Mouse (Mus musculus) lung, postnatal 14 days (tissue): Measurements from ENCODE around the gene Otud7a.
A peak's percentile ranks its signal among the peaks of the same experiment; 100 is the strongest.

Experiments
- DNase-seq: peaks from one replicate; pipeline ENCODE4 v3.0.0; 2021

The Otud7a gene

DNA sequence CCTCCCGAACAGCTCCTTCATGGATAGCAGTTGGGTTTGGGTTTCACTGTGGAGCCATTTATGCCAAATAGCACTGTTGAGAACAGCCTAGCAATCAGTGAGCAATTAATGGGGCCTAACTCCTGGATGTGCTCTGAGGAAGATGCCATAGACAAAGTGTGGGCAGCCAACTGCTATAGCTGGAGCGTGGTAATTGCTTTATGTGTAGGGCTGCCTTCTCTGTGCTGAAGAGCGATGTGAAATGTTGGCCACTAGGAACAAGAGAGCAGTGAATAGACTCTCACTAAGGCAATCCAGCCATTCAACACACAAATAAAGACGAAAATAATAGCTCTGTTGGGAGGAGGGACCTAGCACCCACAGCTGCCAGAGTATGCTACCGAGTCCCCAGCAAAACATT is 345.2 kb downstream of the Otud7a start:
- no peak for DNase-seq

DNA sequence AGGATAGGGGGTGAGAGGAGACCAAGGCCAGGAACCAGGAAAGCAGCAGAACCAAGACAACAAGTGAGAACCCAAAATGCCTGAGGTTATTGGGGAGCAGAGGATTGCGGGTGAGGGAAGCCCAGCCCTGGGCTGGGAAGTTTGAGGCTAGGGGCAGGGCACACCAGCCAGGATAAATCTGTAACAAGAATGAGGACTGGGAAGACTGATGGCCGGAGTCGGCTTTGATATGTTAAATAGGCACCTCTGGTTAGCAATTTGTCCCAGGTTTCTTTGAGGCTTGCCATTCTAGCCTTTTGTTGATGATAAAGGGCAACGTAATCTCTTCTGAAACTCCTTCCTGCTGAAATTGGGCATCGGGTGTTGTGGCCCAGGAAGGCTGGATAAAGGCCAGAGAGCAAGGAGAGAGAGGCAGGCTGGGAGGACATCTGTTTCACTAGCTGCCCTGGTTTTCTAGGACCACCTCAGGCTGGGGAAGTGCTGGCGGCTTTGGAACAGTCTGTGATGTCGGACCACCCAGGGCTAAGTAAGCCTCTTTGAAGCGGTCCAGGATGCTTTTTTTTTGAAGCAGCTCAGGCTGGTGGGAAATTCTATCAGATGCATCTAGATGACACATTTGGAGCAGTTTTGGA is 351.6 kb downstream of the Otud7a start:
- no peak for DNase-seq

DNA sequence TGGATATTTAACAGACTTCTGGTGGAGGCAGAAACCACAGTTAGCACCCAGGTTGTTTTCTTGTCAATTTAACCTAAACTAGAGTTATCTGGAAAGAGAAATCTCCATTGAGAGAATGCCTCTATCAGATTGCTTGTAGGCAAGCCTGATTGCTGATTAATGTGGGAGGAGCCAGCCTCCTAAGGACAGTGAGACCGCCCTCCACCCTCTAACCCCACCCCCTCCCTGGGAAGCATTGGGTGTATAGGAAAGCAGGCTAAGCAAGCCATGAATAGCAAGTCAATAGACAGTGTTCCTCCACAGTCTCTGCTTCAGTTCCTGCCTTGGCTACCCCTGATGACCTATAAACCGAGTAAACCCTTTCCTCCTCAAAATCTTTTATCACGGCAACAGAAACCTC is 353.9 kb downstream of the Otud7a start:
- no peak for DNase-seq

DNA sequence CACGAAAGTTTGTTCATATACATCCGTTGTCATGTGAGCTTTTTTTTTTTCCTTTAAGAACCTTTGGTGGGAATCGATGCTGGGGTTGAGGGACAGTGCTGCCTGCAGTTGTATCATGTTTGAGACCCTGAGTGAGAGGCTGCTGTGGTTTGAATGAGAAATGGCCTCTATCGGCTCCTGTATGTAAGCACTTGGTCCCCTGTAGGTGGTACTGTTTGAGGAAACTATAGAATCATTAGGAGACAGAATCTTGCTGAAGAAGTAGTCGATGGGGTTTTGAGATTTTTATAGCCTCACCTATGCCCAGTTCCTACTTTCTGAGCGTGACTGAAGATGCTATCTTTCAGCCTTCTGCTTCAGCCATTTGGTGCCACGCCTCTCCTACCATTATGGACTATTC is 354.8 kb downstream of the Otud7a start:
- DNase-seq = no peak

DNA sequence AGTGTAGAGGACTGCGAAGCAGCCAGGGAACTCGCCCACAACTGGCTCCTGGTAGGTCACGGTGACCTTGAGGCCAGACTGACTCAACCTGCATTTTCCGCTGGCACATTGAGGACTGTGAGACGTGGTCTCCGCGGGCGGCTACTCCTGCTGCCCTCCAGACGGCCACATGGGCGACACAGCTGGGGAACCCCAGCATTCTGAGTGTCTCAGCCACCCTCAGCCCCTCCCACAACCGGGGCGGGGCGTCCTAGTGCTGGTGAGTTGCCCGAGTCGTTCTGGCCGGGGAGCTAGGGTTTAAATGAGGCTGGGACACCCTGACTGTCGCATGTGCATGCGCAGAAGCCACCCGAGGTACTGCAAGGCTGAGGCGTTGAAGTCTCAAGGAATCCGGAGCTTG is 358.2 kb downstream of the Otud7a start:
- DNase-seq = peak; percentile 54
